In genomic region chr10:22007802-22008172, GRCm38 (mm10) we compare ENCODE assay signal across 8 mouse cellular contexts.
A peak's percentile ranks its signal among the peaks of the same experiment; 100 is the strongest.
DNase-seq lines count a peak whose midpoint lies in the region; ATAC-seq and TF ChIP-seq lines count a peak whose summit lies in the region.

No protein-coding gene starts in this region.

- no peaks in the 10 kb centered on the region for H3K9me3 ChIP-seq in heart, postnatal 0 days (replicated peaks; ENCODE audit: control insufficient read depth, low read length)

- H3K36me3 ChIP-seq in heart, postnatal 0 days (replicated peaks; ENCODE audit: control insufficient read depth, insufficient read depth, low read length) = no peaks in the 10 kb centered on the region

- H3K4me2 ChIP-seq in heart, postnatal 0 days (ENCODE audit: low read depth, low read length) = no peak overlapping the region

- no peak overlapping the region for H3K4me3 ChIP-seq in heart, postnatal 0 days (ENCODE audit: low read depth, low read length)

- TF ChIP-seq CTCF in heart, postnatal 0 days (IDR thresholded peaks at IDR 0.05; ENCODE audit: low read depth) = peak; percentile 55

- no peak overlapping the region for H3K9ac ChIP-seq in heart, postnatal 0 days (replicated peaks; ENCODE audit: low read depth, low read length)

- intact Hi-C loops in heart, postnatal 25 days (cut with DNase I) = no loop called here

- H3K4me1 ChIP-seq in heart, postnatal 0 days (ENCODE audit: control insufficient read depth, insufficient read depth) = no peaks in the 10 kb centered on the region

- no peak for TF ChIP-seq EP300 in heart, postnatal 0 days (IDR thresholded peaks at IDR 0.05; ENCODE audit: low read depth)

- 30% methylated on average over 4 of the region's 4 CpGs for WGBS in heart, postnatal 0 days

- no peaks in the 10 kb centered on the region for H3K27me3 ChIP-seq in heart, postnatal 0 days (ENCODE audit: control insufficient read depth, insufficient read depth, low read length)

- ATAC-seq in heart, postnatal 0 days (ENCODE audit: insufficient read depth, low read depth) = no peak

- no peak for DNase-seq in heart, postnatal 0 days (ENCODE audit: low spot score)
- no peak for DNase-seq in heart, postnatal 25 days (ENCODE audit: low spot score)
- DNase-seq in thymus, postnatal 0 days (ENCODE audit: low spot score) = peak; percentile 66
- DNase-seq in thymus, postnatal 36 days = no peak
- peak; percentile 25 for DNase-seq in c-Kit-positive CD71-negative TER-119-negative erythroid progenitor cells, embryonic 14.5 days (ENCODE audit: low read depth)
- peak; percentile 43 to 67 for DNase-seq in kidney, postnatal 4 days
- DNase-seq in right cerebral cortex, adult 2 months (ENCODE audit: low spot score in 2 of 2) = peak; percentile 70 to 75
- DNase-seq in urinary bladder, postnatal 4 days (ENCODE audit: low spot score in 2 of 2) = no peak

- no peak overlapping the region for H3K27ac ChIP-seq in heart, postnatal 0 days (ENCODE audit: low read depth)

Comparison
In these comparisons a context has a peak if more than half of its experiments do, and no peak if none do; other contexts are left out.
1. DNase-seq: peak in thymus, postnatal 0 days (single experiment), c-Kit-positive CD71-negative TER-119-negative erythroid progenitor cells, embryonic 14.5 days (single experiment), kidney, postnatal 4 days (2 of 2) and right cerebral cortex, adult 2 months (2 of 2); none in heart, postnatal 0 days (single experiment), heart, postnatal 25 days (single experiment), thymus, postnatal 36 days (0 of 2) and urinary bladder, postnatal 4 days (0 of 2).